Mouse (Mus musculus) intestine, embryonic 16.5 days (tissue): ENCODE measurements around the gene Id2. TPM values are rescaled to one million over a fixed set of nuclear protein-coding genes. Genes with fewer than 3 reads are reported as not detected.

Experiments
- ATAC-seq: fragments of 200-750 bp; cut with Nextera tagmentation; 2 replicates; pipeline ENCODE4 v1.8.0; 2017; ENCODE audit warnings: moderate TSS enrichment, moderate library complexity
- H3K27ac ChIP-seq: fragments of 300-500 bp; sonication (generic); 2 replicates; pipeline ENCODE4 v1.5.1; 2014; ENCODE audit warnings: mild to moderate bottlenecking, low read length
- H3K27me3 ChIP-seq: fragments of 300-500 bp; sonication (generic); replicated peaks from 2 replicates; pipeline ENCODE4 v1.6.1; 2014; ENCODE audit warnings: low read length, control low read depth, mixed read lengths; ENCODE audit not compliant: control insufficient read depth, insufficient read depth
- H3K36me3 ChIP-seq: fragments of 300-500 bp; sonication (generic); 2 replicates; pipeline ENCODE4 v1.6.1; 2014; ENCODE audit warnings: low read length, control low read depth; ENCODE audit not compliant: control insufficient read depth, insufficient read depth
- H3K4me1 ChIP-seq: fragments of 300-500 bp; sonication (generic); 2 replicates; pipeline ENCODE4 v1.6.1; 2014; ENCODE audit warnings: low read length, control low read depth, mixed read lengths; ENCODE audit not compliant: control insufficient read depth, insufficient read depth
- H3K4me2 ChIP-seq: fragments of 300-500 bp; sonication (generic); 2 replicates; pipeline ENCODE4 v1.6.1; 2014; ENCODE audit warnings: low read depth, low read length, control low read depth
- H3K4me3 ChIP-seq: fragments of 300-500 bp; sonication (generic); 2 replicates; pipeline ENCODE4 v1.5.1; 2014; ENCODE audit warnings: mild to moderate bottlenecking, low read length
- H3K9ac ChIP-seq: fragments of 300-500 bp; sonication (generic); 2 replicates; pipeline ENCODE4 v1.6.1; 2014; ENCODE audit warnings: low read depth, low read length
- H3K9me3 ChIP-seq: fragments of 300-500 bp; sonication (generic); 2 replicates; pipeline ENCODE4 v1.6.1; 2016; ENCODE audit warnings: low read length, control low read depth; ENCODE audit not compliant: control insufficient read depth
- WGBS: fragments of 180-500 bp; shearing (Covaris S2); extraction: QIAGEN DNeasy Blood & Tissue Kit; methylation state at CpG from one replicate; pipeline ENCODE4 v1.1.7; 2014; 5-methylcytosine and 5-hydroxymethylcytosine counted together
- polyA plus RNA-seq: library from polyadenylated mRNA; unstranded; fragments of >200 nt; fragmentation: Nextera tagmentation; extraction: Ambion mirVana; gene quantifications from 2 replicates; pipeline ENCODE4 v1.2.1, GENCODE M21; 2015

Id2 gene
- polyA plus RNA-seq, 1 experiment from 2014 or later: 333 TPM

- H3K9me3 ChIP-seq: no peaks in the 10 kb centered on the region
- H3K4me1 ChIP-seq: no peaks in the 10 kb centered on the region
- H3K27ac ChIP-seq: no peak overlapping the region
- H3K27me3 ChIP-seq: no peaks in the 10 kb centered on the region
- no peak overlapping the region for H3K4me3 ChIP-seq
- WGBS: 91% methylated on average over 7 of the region's 7 CpGs
- no peak for ATAC-seq
- H3K36me3 ChIP-seq: peaks cover 8% of the 10 kb centered on the region
- no peak overlapping the region for H3K4me2 ChIP-seq
- no peak overlapping the region for H3K9ac ChIP-seq
Observed at GRCm38 (mm10) chr12:25060901-25061300, 36.0 kb downstream of the Id2 start.

GRCm38 (mm10) chr12:25059487-25060200 is 37.3 kb downstream of the Id2 start:
- peaks cover 8% of the 10 kb centered on the region for H3K36me3 ChIP-seq
- H3K9ac ChIP-seq: no peak overlapping the region
- no peak overlapping the region for H3K4me2 ChIP-seq
- no peaks in the 10 kb centered on the region for H3K27me3 ChIP-seq
- no peaks in the 10 kb centered on the region for H3K4me1 ChIP-seq
- H3K27ac ChIP-seq: no peak overlapping the region
- no peak; the same call in 1 of the 2 replicates for ATAC-seq
- no peaks in the 10 kb centered on the region for H3K9me3 ChIP-seq
- no peak overlapping the region for H3K4me3 ChIP-seq
- 80% methylated on average over 9 of the region's 9 CpGs for WGBS

- Histone ChIP-seq H3K27me3 (no peaks in the 10 kb centered on the region), H3K27ac (no peak overlapping the region), H3K9ac (no peak overlapping the region), H3K4me1 (no peaks in the 10 kb centered on the region), H3K36me3 (peaks cover 11% of the 10 kb centered on the region), H3K9me3 (no peaks in the 10 kb centered on the region), H3K4me3 (no peak overlapping the region), H3K4me2 (no peak overlapping the region)
- ATAC-seq: no peak
- 61% methylated on average over 4 of the region's 4 CpGs for WGBS
Observed at GRCm38 (mm10) chr12:25054963-25055362, 42.0 kb downstream of the Id2 start.

DNA sequence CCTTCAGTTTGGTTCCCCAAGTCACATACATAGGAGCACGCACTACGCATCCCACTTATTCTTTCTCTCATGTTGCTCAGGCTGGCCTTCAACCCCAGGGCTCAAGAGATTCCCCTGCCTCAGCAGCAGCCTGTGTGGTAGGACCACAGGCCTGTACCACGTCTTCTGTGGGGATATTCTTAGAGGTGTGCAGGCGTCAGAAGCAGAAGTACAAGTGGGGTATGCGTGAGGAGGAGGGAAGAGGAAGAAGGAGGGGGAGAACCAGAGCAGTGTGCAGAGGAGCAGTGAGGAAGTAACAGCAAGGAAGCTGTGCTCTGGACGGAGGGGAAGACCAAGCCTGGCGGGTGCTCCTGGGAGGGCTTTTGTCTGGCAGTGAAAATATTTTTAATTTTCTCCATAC is 42.4 kb downstream of the Id2 start:
- Histone ChIP-seq H3K4me1 (no peaks in the 10 kb centered on the region), H3K4me2 (no peak overlapping the region), H3K36me3 (peaks cover 11% of the 10 kb centered on the region), H3K9ac (no peak overlapping the region), H3K27ac (no peak overlapping the region), H3K4me3 (no peak overlapping the region), H3K27me3 (no peaks in the 10 kb centered on the region), H3K9me3 (no peaks in the 10 kb centered on the region)
- no peak for ATAC-seq
- 81% methylated on average over 7 of the region's 7 CpGs for WGBS

GRCm38 (mm10) chr12:25049253-25049652 is 47.7 kb downstream of the Id2 start:
- no peak overlapping the region for H3K27ac ChIP-seq
- no peaks in the 10 kb centered on the region for H3K4me1 ChIP-seq
- H3K9ac ChIP-seq: no peak overlapping the region
- ATAC-seq: no peak
- peaks cover 2% of the 10 kb centered on the region; the same call in 1 of the 2 replicates for H3K36me3 ChIP-seq
- H3K4me2 ChIP-seq: no peak overlapping the region
- H3K27me3 ChIP-seq: no peaks in the 10 kb centered on the region
- no peak overlapping the region for H3K4me3 ChIP-seq
- no peaks in the 10 kb centered on the region for H3K9me3 ChIP-seq
- 49% methylated on average over 5 of the region's 5 CpGs for WGBS

DNA sequence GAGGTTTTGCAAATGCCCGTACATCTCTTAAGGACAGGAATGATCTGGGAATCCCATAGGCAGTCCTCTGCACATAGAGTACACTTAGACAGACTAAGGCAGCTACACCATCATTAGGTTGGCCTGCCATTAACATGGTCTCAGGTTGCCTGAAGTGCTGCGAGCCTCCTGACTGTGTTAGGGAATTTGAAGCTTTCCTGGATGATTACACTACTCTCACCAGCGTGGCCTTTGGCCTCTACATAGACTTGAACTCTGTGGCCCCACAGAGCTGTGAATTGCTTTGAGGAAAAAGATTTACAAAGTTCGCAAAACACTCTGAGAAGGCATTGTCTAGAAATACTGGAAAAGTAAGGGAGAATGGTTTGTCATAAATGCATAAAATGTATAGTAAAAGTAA is 52.4 kb downstream of the Id2 start:
- Histone ChIP-seq H3K36me3 (no peaks in the 10 kb centered on the region), H3K27ac (no peak overlapping the region), H3K4me1 (0 out of 2 replicates have a peak, but pooled peaks cover 2% of the 10 kb centered on the region), H3K27me3 (no peaks in the 10 kb centered on the region), H3K4me2 (no peak overlapping the region), H3K9ac (no peak overlapping the region), H3K9me3 (no peaks in the 10 kb centered on the region), H3K4me3 (no peak overlapping the region)
- WGBS: 71% methylated on average over 4 of the region's 4 CpGs
- ATAC-seq: peak; percentile 77

DNA sequence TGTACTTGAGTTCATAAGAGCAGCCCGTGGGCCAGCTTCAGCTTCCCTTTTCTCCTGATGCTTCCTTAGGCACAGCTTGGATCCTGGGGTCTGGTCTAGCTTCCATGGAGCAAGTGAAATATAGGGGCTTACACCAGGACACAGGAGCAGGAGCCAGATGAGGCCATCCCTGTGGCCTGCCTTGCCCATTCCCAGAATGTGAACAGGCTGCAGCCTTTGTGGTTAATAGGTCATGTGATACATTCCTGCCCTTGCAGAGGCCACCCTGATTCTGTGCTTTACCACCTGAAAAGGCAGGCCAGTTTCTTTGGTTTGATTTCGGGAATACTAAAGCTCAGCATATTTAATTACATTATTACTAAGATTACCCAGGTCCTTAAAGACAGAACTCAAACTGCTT is 52.9 kb downstream of the Id2 start:
- no peaks in the 10 kb centered on the region for H3K27me3 ChIP-seq
- no peak overlapping the region for H3K9ac ChIP-seq
- 0 out of 2 replicates have a peak, but pooled peaks cover 2% of the 10 kb centered on the region for H3K4me1 ChIP-seq
- peak; percentile 63 for ATAC-seq
- H3K4me3 ChIP-seq: no peak overlapping the region
- no peaks in the 10 kb centered on the region for H3K36me3 ChIP-seq
- no peaks in the 10 kb centered on the region for H3K9me3 ChIP-seq
- WGBS: 91% methylated on average over 2 of the region's 2 CpGs
- H3K4me2 ChIP-seq: no peak overlapping the region
- H3K27ac ChIP-seq: no peak overlapping the region

Other genes starting within 250 kb of the Id2 start
- gene Kidins220, start 122.2 kb downstream of the Id2 start, polyA plus RNA-seq: 19.1 and 21.6 TPM in 2 replicates